Mouse (Mus musculus) neutrophil, adult 5-6 weeks (primary cell): Measurements from ENCODE around the gene Arhgap5. TPM values are rescaled to one million over a fixed set of nuclear protein-coding genes. Genes with fewer than 3 reads are reported as not detected.
A peak's percentile ranks its signal among the peaks of the same experiment; 100 is the strongest.

Experiments
- ATAC-seq: fragments of 151-379, 151-347 bp; 2 replicates; pipeline ENCODE4 v1.8.0; 2017; ENCODE audit warnings: mild to moderate bottlenecking, moderate TSS enrichment; ENCODE audit not compliant: insufficient number of reproducible peaks, poor library complexity, low FRiP score, severe bottlenecking; ENCODE audit errors: extremely low read depth
- total RNA-seq: library from RNA; stranded (forward); fragments of 200-1000 nt; gene quantifications from 2 replicates; pipeline ENCODE4 v1.2.3, GENCODE M21; 2017

Arhgap5 gene
- 34.3 and 38.7 TPM in 2 replicates for total RNA-seq

- ATAC-seq, result peak; percentile 54; the same call in 1 of the 2 replicates
Observed at GRCm38 (mm10) chr12:52503456-52504320, at the start of gene Arhgap5. Arhgap5 (plus strand) TSS chr12:52503972.

- ATAC-seq, result no peak
Observed at GRCm38 (mm10) chr12:52464593-52464992, 39.2 kb upstream of the Arhgap5 start.

- no peak for ATAC-seq
Observed at GRCm38 (mm10) chr12:52471621-52472020, 32.2 kb upstream of the Arhgap5 start.

GRCm38 (mm10) chr12:52473988-52474968 is 29.5 kb upstream of the Arhgap5 start:
- no peak for ATAC-seq

- ATAC-seq, result no peak
Observed at GRCm38 (mm10) chr12:52476036-52476435, 27.7 kb upstream of the Arhgap5 start.

- no peak for ATAC-seq
Observed at GRCm38 (mm10) chr12:52478611-52479010, 25.2 kb upstream of the Arhgap5 start.

GRCm38 (mm10) chr12:52479323-52479722 is 24.4 kb upstream of the Arhgap5 start:
- ATAC-seq, result no peak

- no peak for ATAC-seq
Observed at GRCm38 (mm10) chr12:52480851-52481250, 22.9 kb upstream of the Arhgap5 start.

- ATAC-seq, result no peak
Observed at GRCm38 (mm10) chr12:52481969-52482550, 21.7 kb upstream of the Arhgap5 start.

- no peak for ATAC-seq
Observed at GRCm38 (mm10) chr12:52483219-52483618, 20.6 kb upstream of the Arhgap5 start.

GRCm38 (mm10) chr12:52488266-52488975 is 15.4 kb upstream of the Arhgap5 start:
- ATAC-seq, result no peak

- ATAC-seq, result no peak
Observed at GRCm38 (mm10) chr12:52493281-52493681, 10.5 kb upstream of the Arhgap5 start.

GRCm38 (mm10) chr12:52497209-52497608 is 6.6 kb upstream of the Arhgap5 start:
- ATAC-seq, result no peak

GRCm38 (mm10) chr12:52500915-52501833 is 2.6 kb upstream of the Arhgap5 start:
- ATAC-seq, result peak; percentile 67

GRCm38 (mm10) chr12:52502161-52502560 is 1.6 kb upstream of the Arhgap5 start:
- no peak; the same call in 1 of the 2 replicates for ATAC-seq

- peak; percentile 3; the same call in 1 of the 2 replicates for ATAC-seq
Observed at GRCm38 (mm10) chr12:52503131-52503455, 679 bp upstream of the Arhgap5 start.

- ATAC-seq, result peak; percentile 13; the same call in 1 of the 2 replicates
Observed at GRCm38 (mm10) chr12:52504331-52505181, 784 bp downstream of the Arhgap5 start.
